Mouse (Mus musculus): Measurements from ENCODE around the gene Supt4a. TPM values are rescaled to one million over a fixed set of nuclear protein-coding genes. Genes with fewer than 3 reads are reported as not detected.

The Supt4a gene
- polyA plus RNA-seq, 1 experiment, result 62.2 TPM

GRCm38 (mm10) chr11:87722168-87722567 lies 15.2 kb upstream of the Supt4a start:
- no peak for TF ChIP-seq CTCF (IDR thresholded peaks at IDR 0.05; ENCODE audit: extremely low read depth, insufficient read depth, insufficient read length, insufficient replicate concordance)
- TF ChIP-seq POLR2A (IDR thresholded peaks at IDR 0.05; ENCODE audit: low read depth, low read length), result no peak
- WGBS, result 77% methylated on average over 3 of the region's 3 CpGs
- Histone ChIP-seq H3K4me3 (ENCODE audit: extremely low read depth, insufficient read depth, insufficient read length) (no peak overlapping the region), H3K27me3 (ENCODE audit: control insufficient read depth, insufficient read depth, low read length) (no peaks in the 10 kb centered on the region), H3K36me3 (ENCODE audit: control insufficient read depth, insufficient read depth, low read length) (no peaks in the 10 kb centered on the region), H3K4me1 (ENCODE audit: control insufficient read depth, insufficient read depth, insufficient read length) (peaks cover 14% of the 10 kb centered on the region; the same call in 1 of the 2 replicates), H3K27ac (ENCODE audit: insufficient read depth, low read length) (no peak overlapping the region)
- no peak for DNase-seq (ENCODE audit: low read depth in 1 of 2, low spot score in 2 of 2)

DNA sequence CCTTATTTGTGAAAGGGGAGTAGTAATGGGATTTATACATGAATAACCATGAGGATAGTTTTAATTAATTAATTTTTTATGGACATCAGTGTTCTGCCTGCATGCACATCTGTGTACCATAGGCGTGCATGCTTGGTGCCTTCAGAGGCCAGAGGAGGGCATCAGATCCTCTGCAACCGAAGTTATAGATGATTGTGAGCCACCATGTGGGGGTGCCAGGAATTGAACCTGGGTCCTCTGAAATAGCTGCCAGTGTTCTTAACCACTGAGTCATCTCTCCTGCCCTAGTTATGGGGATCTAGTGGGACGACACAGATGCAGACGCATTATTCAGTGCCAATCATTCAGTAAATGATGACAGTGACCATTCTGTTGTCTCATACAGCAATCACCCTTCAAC lies 14.5 kb upstream of the Supt4a start:
- Histone ChIP-seq H3K27me3 (ENCODE audit: control insufficient read depth, insufficient read depth, low read length) (no peaks in the 10 kb centered on the region), H3K4me1 (ENCODE audit: control insufficient read depth, insufficient read depth, insufficient read length) (peaks cover 14% of the 10 kb centered on the region; the same call in 1 of the 2 replicates), H3K4me3 (ENCODE audit: extremely low read depth, insufficient read depth, insufficient read length) (no peak overlapping the region), H3K27ac (ENCODE audit: insufficient read depth, low read length) (no peak overlapping the region), H3K36me3 (ENCODE audit: control insufficient read depth, insufficient read depth, low read length) (no peaks in the 10 kb centered on the region)
- no peak for DNase-seq (ENCODE audit: low read depth in 1 of 2, low spot score in 2 of 2)
- 94% methylated on average over 4 of the region's 4 CpGs for WGBS
- TF ChIP-seq POLR2A (IDR thresholded peaks at IDR 0.05; ENCODE audit: low read depth, low read length), result no peak
- TF ChIP-seq CTCF (IDR thresholded peaks at IDR 0.05; ENCODE audit: extremely low read depth, insufficient read depth, insufficient read length, insufficient replicate concordance), result no peak

DNA sequence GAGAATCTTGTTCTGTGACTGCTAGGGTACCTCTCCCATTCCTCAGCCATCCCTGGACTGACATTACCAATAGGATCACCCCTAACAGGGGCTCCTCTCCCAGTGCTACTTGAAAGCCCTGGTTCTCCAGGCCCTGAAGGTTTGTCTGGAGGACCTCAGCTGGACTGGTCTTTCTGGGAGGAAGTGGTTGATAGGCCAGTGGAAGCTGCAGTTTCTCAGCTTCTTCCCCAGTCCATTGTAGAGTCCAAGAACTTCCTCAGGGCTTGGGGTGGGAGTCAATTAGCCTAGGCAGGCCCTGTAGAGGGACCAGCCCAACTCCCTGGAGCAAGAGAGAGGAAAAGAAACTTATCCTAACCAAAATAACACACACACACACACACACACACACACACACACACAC lies 11.8 kb upstream of the Supt4a start:
- Histone ChIP-seq H3K36me3 (ENCODE audit: control insufficient read depth, insufficient read depth, low read length) (no peaks in the 10 kb centered on the region), H3K27me3 (ENCODE audit: control insufficient read depth, insufficient read depth, low read length) (no peaks in the 10 kb centered on the region), H3K4me1 (ENCODE audit: control insufficient read depth, insufficient read depth, insufficient read length) (peaks cover 10% of the 10 kb centered on the region; the same call in 1 of the 2 replicates), H3K27ac (ENCODE audit: insufficient read depth, low read length) (peak overlapping the region; percentile 51), H3K4me3 (ENCODE audit: extremely low read depth, insufficient read depth, insufficient read length) (no peak overlapping the region)
- TF ChIP-seq POLR2A (IDR thresholded peaks at IDR 0.05; ENCODE audit: low read depth, low read length) (no peak), CTCF (IDR thresholded peaks at IDR 0.05; ENCODE audit: extremely low read depth, insufficient read depth, insufficient read length, insufficient replicate concordance) (no peak)
- no peak for DNase-seq (ENCODE audit: low read depth in 1 of 2, low spot score in 2 of 2)

DNA sequence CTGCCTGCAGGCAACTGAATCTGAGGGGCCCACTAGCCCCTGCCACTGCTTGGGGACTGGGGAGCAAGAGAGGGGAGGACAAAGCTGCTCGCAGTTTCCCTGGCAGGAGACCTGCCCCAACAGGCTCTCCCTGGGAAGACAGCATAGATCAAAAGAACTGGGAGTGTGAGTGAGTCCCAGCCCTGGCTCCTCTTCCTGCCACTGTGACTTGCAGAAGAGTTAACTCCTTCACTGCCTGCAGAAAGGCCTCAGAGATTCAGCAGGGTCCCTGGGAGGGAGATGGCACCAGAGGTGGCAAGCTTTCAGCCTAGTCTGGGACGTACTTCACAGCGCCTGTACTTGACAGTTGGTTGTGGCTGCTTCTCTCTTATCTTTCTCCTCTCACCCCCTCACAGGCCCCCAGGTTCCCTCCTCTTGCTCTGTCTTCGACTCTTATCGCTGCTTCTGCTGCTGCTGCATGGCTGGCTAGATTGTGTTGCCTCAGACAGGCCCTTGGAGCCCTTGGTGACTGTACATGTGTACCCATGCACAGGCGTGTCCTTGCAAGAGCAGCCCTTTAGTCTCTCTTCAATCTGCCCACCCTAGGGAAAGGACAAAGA lies 11.3 kb upstream of the Supt4a start:
- no peaks in the 10 kb centered on the region for H3K27me3 ChIP-seq (ENCODE audit: control insufficient read depth, insufficient read depth, low read length)
- TF ChIP-seq CTCF (IDR thresholded peaks at IDR 0.05; ENCODE audit: extremely low read depth, insufficient read depth, insufficient read length, insufficient replicate concordance) (no peak), POLR2A (IDR thresholded peaks at IDR 0.05; ENCODE audit: low read depth, low read length) (no peak)
- DNase-seq (ENCODE audit: low read depth in 1 of 2, low spot score in 2 of 2), result no peak
- 36% methylated on average over 6 of the region's 6 CpGs for WGBS
- H3K27ac ChIP-seq (ENCODE audit: insufficient read depth, low read length), result peak overlapping the region; percentile 51
- H3K36me3 ChIP-seq (ENCODE audit: control insufficient read depth, insufficient read depth, low read length), result no peaks in the 10 kb centered on the region
- no peak overlapping the region for H3K4me3 ChIP-seq (ENCODE audit: extremely low read depth, insufficient read depth, insufficient read length)
- peaks cover 9% of the 10 kb centered on the region; the same call in 1 of the 2 replicates for H3K4me1 ChIP-seq (ENCODE audit: control insufficient read depth, insufficient read depth, insufficient read length)

- H3K27ac ChIP-seq (ENCODE audit: insufficient read depth, low read length), result peak overlapping the region; percentile 31; the same call in 1 of the 2 replicates
- no peaks in the 10 kb centered on the region for H3K27me3 ChIP-seq (ENCODE audit: control insufficient read depth, insufficient read depth, low read length)
- DNase-seq (ENCODE audit: low read depth in 1 of 2, low spot score in 2 of 2), result no peak
- WGBS, result 78% methylated on average over 11 of the region's 11 CpGs
- peaks cover 5% of the 10 kb centered on the region; the same call in 1 of the 2 replicates for H3K4me1 ChIP-seq (ENCODE audit: control insufficient read depth, insufficient read depth, insufficient read length)
- H3K4me3 ChIP-seq (ENCODE audit: extremely low read depth, insufficient read depth, insufficient read length), result no peak overlapping the region
- TF ChIP-seq CTCF (IDR thresholded peaks at IDR 0.05; ENCODE audit: extremely low read depth, insufficient read depth, insufficient read length, insufficient replicate concordance), result no peak
- no peak for TF ChIP-seq POLR2A (IDR thresholded peaks at IDR 0.05; ENCODE audit: low read depth, low read length)
- H3K36me3 ChIP-seq (ENCODE audit: control insufficient read depth, insufficient read depth, low read length), result no peaks in the 10 kb centered on the region
Observed at GRCm38 (mm10) chr11:87727021-87727420, 10.3 kb upstream of the Supt4a start.

- DNase-seq (ENCODE audit: low read depth in 1 of 2, low spot score in 2 of 2), result no peak
- Histone ChIP-seq H3K4me3 (ENCODE audit: extremely low read depth, insufficient read depth, insufficient read length) (no peak overlapping the region), H3K4me1 (ENCODE audit: control insufficient read depth, insufficient read depth, insufficient read length) (peaks cover 5% of the 10 kb centered on the region; the same call in 1 of the 2 replicates), H3K27ac (ENCODE audit: insufficient read depth, low read length) (no peak overlapping the region), H3K36me3 (ENCODE audit: control insufficient read depth, insufficient read depth, low read length) (no peaks in the 10 kb centered on the region), H3K27me3 (ENCODE audit: control insufficient read depth, insufficient read depth, low read length) (no peaks in the 10 kb centered on the region)
- TF ChIP-seq CTCF (IDR thresholded peaks at IDR 0.05; ENCODE audit: extremely low read depth, insufficient read depth, insufficient read length, insufficient replicate concordance) (no peak), POLR2A (IDR thresholded peaks at IDR 0.05; ENCODE audit: low read depth, low read length) (no peak)
- 62% methylated on average over 4 of the region's 4 CpGs for WGBS
Observed at GRCm38 (mm10) chr11:87727471-87727870, 9.9 kb upstream of the Supt4a start.

- no peaks in the 10 kb centered on the region for H3K27me3 ChIP-seq (ENCODE audit: control insufficient read depth, insufficient read depth, low read length)
- H3K27ac ChIP-seq (ENCODE audit: insufficient read depth, low read length), result no peak overlapping the region
- peaks cover 16% of the 10 kb centered on the region; the same call in 1 of the 2 replicates for H3K4me1 ChIP-seq (ENCODE audit: control insufficient read depth, insufficient read depth, insufficient read length)
- H3K36me3 ChIP-seq (ENCODE audit: control insufficient read depth, insufficient read depth, low read length), result no peaks in the 10 kb centered on the region
- TF ChIP-seq POLR2A (IDR thresholded peaks at IDR 0.05; ENCODE audit: low read depth, low read length) (no peak), CTCF (IDR thresholded peaks at IDR 0.05; ENCODE audit: extremely low read depth, insufficient read depth, insufficient read length, insufficient replicate concordance) (no peak)
- WGBS, result 79% methylated on average over 18 of the region's 18 CpGs
- DNase-seq (ENCODE audit: low read depth in 1 of 2, low spot score in 2 of 2), result no peak
- H3K4me3 ChIP-seq (ENCODE audit: extremely low read depth, insufficient read depth, insufficient read length), result no peak overlapping the region
Observed at GRCm38 (mm10) chr11:87728850-87729592, 8.3 kb upstream of the Supt4a start.
